Mouse (Mus musculus) stomach, embryonic 15.5 days (tissue): ENCODE results near the gene Bend3. TPM values are rescaled to one million over a fixed set of nuclear protein-coding genes. Genes with fewer than 3 reads are reported as not detected.

ENCODE experiments used
- ATAC-seq: fragments of 200-750 bp; cut with Nextera tagmentation; 2 replicates; pipeline ENCODE4 v1.8.0; 2017; ENCODE audit warnings: low read depth, moderate number of reproducible peaks, moderate TSS enrichment; ENCODE audit not compliant: insufficient read depth, low FRiP score
- H3K27ac ChIP-seq: fragments of 300-500 bp; sonication (generic); 2 replicates; pipeline ENCODE4 v1.5.1; 2015; ENCODE audit warnings: mild to moderate bottlenecking, inconsistent platforms
- H3K27me3 ChIP-seq: fragments of 300-500 bp; sonication (generic); replicated peaks from 2 replicates; pipeline ENCODE4 v1.6.1; 2015; ENCODE audit warnings: inconsistent platforms
- H3K36me3 ChIP-seq: fragments of 300-500 bp; sonication (generic); 2 replicates; pipeline ENCODE4 v1.6.1; 2015; ENCODE audit warnings: inconsistent platforms
- H3K4me1 ChIP-seq: fragments of 300-500 bp; sonication (generic); 2 replicates; pipeline ENCODE4 v1.6.1; 2015; ENCODE audit warnings: inconsistent platforms
- H3K4me2 ChIP-seq: fragments of 300-500 bp; sonication (generic); 2 replicates; pipeline ENCODE4 v1.6.1; 2015; ENCODE audit warnings: mild to moderate bottlenecking, inconsistent platforms
- H3K4me3 ChIP-seq: fragments of 300-500 bp; sonication (generic); replicated peaks from 2 replicates; pipeline ENCODE4 v1.5.1; 2015; ENCODE audit warnings: inconsistent platforms
- H3K9ac ChIP-seq: fragments of 300-500 bp; sonication (generic); 2 replicates; pipeline ENCODE4 v1.6.1; 2015; ENCODE audit warnings: inconsistent platforms
- H3K9me3 ChIP-seq: fragments of 300-500 bp; sonication (generic); 2 replicates; pipeline ENCODE4 v1.6.1; 2016; ENCODE audit warnings: inconsistent platforms
- WGBS: fragments of 180-500 bp; shearing (Covaris S2); methylation state at CpG from one replicate; pipeline ENCODE4 v1.1.7; 2015; 5-methylcytosine and 5-hydroxymethylcytosine counted together
- polyA plus RNA-seq: library from polyadenylated mRNA; unstranded; fragments of >200 nt; fragmentation: Nextera tagmentation; extraction: Ambion mirVana; gene quantifications from 2 replicates; pipeline ENCODE4 v1.2.1, GENCODE M21; 2015

Bend3 gene
- polyA plus RNA-seq, 1 experiment from 2014 or later = 3.2 TPM

GRCm38 (mm10) chr10:43454671-43455070, 24.0 kb upstream of the Bend3 start:
- Histone ChIP-seq H3K27me3 (no peaks in the 10 kb centered on the region), H3K9ac (no peak overlapping the region), H3K9me3 (no peaks in the 10 kb centered on the region), H3K27ac (no peak overlapping the region), H3K36me3 (no peaks in the 10 kb centered on the region), H3K4me1 (no peaks in the 10 kb centered on the region), H3K4me2 (no peak overlapping the region), H3K4me3 (no peak overlapping the region)
- ATAC-seq = no peak
- WGBS = 93% methylated on average over 3 of the region's 3 CpGs

- no peaks in the 10 kb centered on the region for H3K27me3 ChIP-seq
- no peak overlapping the region for H3K9ac ChIP-seq
- no peaks in the 10 kb centered on the region for H3K4me1 ChIP-seq
- ATAC-seq = no peak
- H3K27ac ChIP-seq = no peak overlapping the region
- H3K4me3 ChIP-seq = no peak overlapping the region
- WGBS = 69% methylated on average over 5 of the region's 5 CpGs
- H3K36me3 ChIP-seq = no peaks in the 10 kb centered on the region
- H3K9me3 ChIP-seq = no peaks in the 10 kb centered on the region; the same call in 1 of the 2 replicates
- no peak overlapping the region for H3K4me2 ChIP-seq
Measured at GRCm38 (mm10) chr10:43462821-43463220, 15.8 kb upstream of the Bend3 start.

GRCm38 (mm10) chr10:43463227-43463626, 15.4 kb upstream of the Bend3 start:
- ATAC-seq = no peak
- Histone ChIP-seq H3K36me3 (no peaks in the 10 kb centered on the region), H3K27me3 (no peaks in the 10 kb centered on the region), H3K9me3 (no peaks in the 10 kb centered on the region; the same call in 1 of the 2 replicates), H3K4me3 (no peak overlapping the region), H3K27ac (no peak overlapping the region), H3K4me2 (no peak overlapping the region), H3K9ac (no peak overlapping the region), H3K4me1 (no peaks in the 10 kb centered on the region)
- 49% methylated on average over 3 of the region's 3 CpGs for WGBS

- Histone ChIP-seq H3K36me3 (no peaks in the 10 kb centered on the region), H3K4me1 (no peaks in the 10 kb centered on the region), H3K9ac (no peak overlapping the region), H3K4me3 (no peak overlapping the region), H3K27ac (no peak overlapping the region), H3K4me2 (no peak overlapping the region), H3K9me3 (no peaks in the 10 kb centered on the region; the same call in 1 of the 2 replicates), H3K27me3 (no peaks in the 10 kb centered on the region)
- 83% methylated on average over 2 of the region's 2 CpGs for WGBS
- no peak for ATAC-seq
Measured at GRCm38 (mm10) chr10:43466223-43466622, 12.4 kb upstream of the Bend3 start.

GRCm38 (mm10) chr10:43467659-43468058, 11.0 kb upstream of the Bend3 start:
- H3K4me2 ChIP-seq = peak overlapping the region; percentile 33
- H3K9ac ChIP-seq = no peak overlapping the region
- H3K4me3 ChIP-seq = no peak overlapping the region

GRCm38 (mm10) chr10:43468293-43468692, 10.3 kb upstream of the Bend3 start:
- ATAC-seq = no peak

More at GRCm38 (mm10) chr10:43467659-43468058, 11.0 kb upstream of the Bend3 start:
- ATAC-seq = no peak
- Histone ChIP-seq H3K9me3 (no peaks in the 10 kb centered on the region; the same call in 1 of the 2 replicates), H3K27ac (no peak overlapping the region), H3K4me1 (no peaks in the 10 kb centered on the region), H3K36me3 (no peaks in the 10 kb centered on the region), H3K27me3 (no peaks in the 10 kb centered on the region)
- 36% methylated on average over 13 of the region's 13 CpGs for WGBS

GRCm38 (mm10) chr10:43475376-43475775, 3.3 kb upstream of the Bend3 start:
- no peak for ATAC-seq
- Histone ChIP-seq H3K36me3 (no peaks in the 10 kb centered on the region), H3K27me3 (no peaks in the 10 kb centered on the region), H3K9me3 (no peaks in the 10 kb centered on the region), H3K4me1 (peaks cover 3% of the 10 kb centered on the region; the same call in 1 of the 2 replicates), H3K9ac (no peak overlapping the region), H3K4me2 (no peak overlapping the region), H3K4me3 (no peak overlapping the region), H3K27ac (no peak overlapping the region)
- 50% methylated on average over 4 of the region's 4 CpGs for WGBS

More at GRCm38 (mm10) chr10:43468293-43468692, 10.3 kb upstream of the Bend3 start:
- H3K4me3 ChIP-seq = no peak overlapping the region
- H3K4me1 ChIP-seq = no peaks in the 10 kb centered on the region
- no peaks in the 10 kb centered on the region for H3K36me3 ChIP-seq
- H3K9ac ChIP-seq = no peak overlapping the region
- no peaks in the 10 kb centered on the region for H3K27me3 ChIP-seq
- H3K9me3 ChIP-seq = no peaks in the 10 kb centered on the region; the same call in 1 of the 2 replicates
- H3K27ac ChIP-seq = no peak overlapping the region
- WGBS = 89% methylated on average over 6 of the region's 6 CpGs
- no peak overlapping the region for H3K4me2 ChIP-seq

- H3K4me3 ChIP-seq = peak overlapping the region; percentile 86
- H3K4me1 ChIP-seq = peaks cover 18% of the 10 kb centered on the region; the same call in 1 of the 2 replicates
- WGBS = 20% methylated on average over 9 of the region's 9 CpGs
- H3K4me2 ChIP-seq = peak overlapping the region; percentile 78
- H3K9ac ChIP-seq = no peak overlapping the region
- no peak overlapping the region for H3K27ac ChIP-seq
- no peaks in the 10 kb centered on the region for H3K9me3 ChIP-seq
- no peaks in the 10 kb centered on the region for H3K36me3 ChIP-seq
- H3K27me3 ChIP-seq = no peaks in the 10 kb centered on the region
- ATAC-seq = no peak
Measured at GRCm38 (mm10) chr10:43477459-43477858, 1.2 kb upstream of the Bend3 start.

- Histone ChIP-seq H3K27ac (peak overlapping the region; percentile 97), H3K27me3 (no peaks in the 10 kb centered on the region), H3K36me3 (no peaks in the 10 kb centered on the region), H3K9me3 (no peaks in the 10 kb centered on the region), H3K4me2 (peak overlapping the region; percentile 78), H3K9ac (peak overlapping the region; percentile 80), H3K4me1 (peaks cover 19% of the 10 kb centered on the region; the same call in 1 of the 2 replicates), H3K4me3 (peak overlapping the region; percentile 86)
- no peak for ATAC-seq
- under 1% methylated on average over 42 of the region's 42 CpGs for WGBS
Measured at GRCm38 (mm10) chr10:43477865-43478681, 558 bp upstream of the Bend3 start.

GRCm38 (mm10) chr10:43479436-43480157, 966 bp downstream of the Bend3 start:
- ATAC-seq = peak; percentile 89
- peaks cover 26% of the 10 kb centered on the region; the same call in 1 of the 2 replicates for H3K4me1 ChIP-seq
- no peaks in the 10 kb centered on the region for H3K27me3 ChIP-seq
- H3K9me3 ChIP-seq = no peaks in the 10 kb centered on the region
- peak overlapping the region; percentile 86 for H3K4me3 ChIP-seq
- H3K9ac ChIP-seq = peak overlapping the region; percentile 80
- under 1% methylated on average over 65 of the region's 103 CpGs for WGBS
- no peaks in the 10 kb centered on the region for H3K36me3 ChIP-seq
- peak overlapping the region; percentile 97 for H3K27ac ChIP-seq
- H3K4me2 ChIP-seq = peak overlapping the region; percentile 78

GRCm38 (mm10) chr10:43480227-43480849, 1.7 kb downstream of the Bend3 start:
- H3K27me3 ChIP-seq = no peaks in the 10 kb centered on the region
- peak overlapping the region; percentile 40; the same call in 1 of the 2 replicates for H3K9ac ChIP-seq
- peak overlapping the region; percentile 97 for H3K27ac ChIP-seq
- H3K9me3 ChIP-seq = no peaks in the 10 kb centered on the region
- peak overlapping the region; percentile 78 for H3K4me2 ChIP-seq
- no peaks in the 10 kb centered on the region for H3K36me3 ChIP-seq
- peaks cover 26% of the 10 kb centered on the region; the same call in 1 of the 2 replicates for H3K4me1 ChIP-seq
- WGBS = 9% methylated on average over 13 of the region's 13 CpGs
- peak overlapping the region; percentile 86 for H3K4me3 ChIP-seq
- ATAC-seq = no peak
